Mouse (Mus musculus) C2C12 (cell line): ENCODE data around the gene Dapk1. TPM values are rescaled to one million over a fixed set of nuclear protein-coding genes. Genes with fewer than 3 reads are reported as not detected.

Experiments
- H3K27me3 ChIP-seq: one replicate; pipeline ENCODE4 v1.6.1; 2011; ENCODE audit not compliant: control insufficient read depth, insufficient read depth, insufficient read length
- H3K36me3 ChIP-seq: one replicate; pipeline ENCODE4 v1.6.1; 2011; ENCODE audit not compliant: control insufficient read depth, insufficient read depth
- H3K4me3 ChIP-seq: one replicate; pipeline ENCODE4 v1.5.1; 2011; ENCODE audit warnings: mild to moderate bottlenecking, control low read depth; ENCODE audit not compliant: poor library complexity, insufficient read depth, severe bottlenecking
- H3K79me2 ChIP-seq: one replicate; pipeline ENCODE4 v1.6.1; 2011; ENCODE audit not compliant: control insufficient read depth, insufficient read depth
- H3K79me3 ChIP-seq: one replicate; pipeline ENCODE4 v1.6.1; 2011; ENCODE audit warnings: low read depth, control low read depth
- H3ac ChIP-seq: one replicate; pipeline ENCODE3; 2011; ENCODE audit warnings: low read depth; ENCODE audit not compliant: control insufficient read depth, insufficient read length
- CEBPB ChIP-seq: IDR thresholded peaks from one replicate; pipeline ENCODE4 v1.6.1; 2011; ENCODE audit warnings: low read depth, mild to moderate bottlenecking, control low read depth, moderate library complexity
- CTCF ChIP-seq: IDR thresholded peaks from one replicate; pipeline ENCODE4 v1.5.1; 2011; ENCODE audit not compliant: control insufficient read depth, insufficient read depth, insufficient read length
- FOSL1 ChIP-seq: IDR thresholded peaks from one replicate; pipeline ENCODE4 v1.8.0; 2011; ENCODE audit warnings: mild to moderate bottlenecking, low read length; ENCODE audit not compliant: poor library complexity, insufficient read depth, severe bottlenecking
- MAX ChIP-seq: IDR thresholded peaks from one replicate; pipeline ENCODE4 v1.6.1; 2011; ENCODE audit warnings: mild to moderate bottlenecking, control low read depth
- MYOD1 ChIP-seq: IDR thresholded peaks from one replicate; pipeline ENCODE4 v1.6.1; 2011; ENCODE audit warnings: low read depth; ENCODE audit not compliant: control insufficient read depth, insufficient read length
- MYOG ChIP-seq: IDR thresholded peaks from one replicate; pipeline ENCODE4 v1.6.1; 2011; ENCODE audit not compliant: control insufficient read depth, insufficient read length; ENCODE audit errors: extremely low read depth
- USF1 ChIP-seq: IDR thresholded peaks from one replicate; pipeline ENCODE4 v1.6.1; 2011; ENCODE audit warnings: low read depth, mild to moderate bottlenecking, control low read depth, moderate library complexity
- polyA plus RNA-seq: library from polyadenylated mRNA; unstranded; fragments of >200 nt; fragmentation: generic; extraction: Trizol; gene quantifications from one replicate; pipeline ENCODE4 v1.2.1, GENCODE M21; 2012; ENCODE audit warnings: missing spikeins

Gene Dapk1
- polyA plus RNA-seq, 1 experiment, result not detected

GRCm38 (mm10) chr13:60747201-60747600, 145.5 kb downstream of the Dapk1 start:
- no peak overlapping the region for H3K4me3 ChIP-seq
- no peaks in the 10 kb centered on the region for H3K27me3 ChIP-seq
- H3K79me2 ChIP-seq, result no peaks in the 10 kb centered on the region
- no peaks in the 10 kb centered on the region for H3K79me3 ChIP-seq
- H3ac ChIP-seq, result no peak overlapping the region
- no peak for TF ChIP-seq CEBPB
- TF ChIP-seq MYOD1, result no peak
- no peak for TF ChIP-seq MAX
- no peak for TF ChIP-seq CTCF
- TF ChIP-seq FOSL1, result no peak
- no peak for TF ChIP-seq USF1
- no peak for TF ChIP-seq MYOG
- H3K36me3 ChIP-seq, result no peaks in the 10 kb centered on the region

GRCm38 (mm10) chr13:60748556-60748955, 146.8 kb downstream of the Dapk1 start:
- Histone ChIP-seq H3K4me3 (no peak overlapping the region), H3K27me3 (no peaks in the 10 kb centered on the region), H3ac (no peak overlapping the region), H3K36me3 (no peaks in the 10 kb centered on the region), H3K79me2 (no peaks in the 10 kb centered on the region), H3K79me3 (no peaks in the 10 kb centered on the region)
- TF ChIP-seq MAX (no peak), MYOG (no peak), CEBPB (no peak), CTCF (no peak), FOSL1 (no peak), MYOD1 (no peak), USF1 (no peak)

GRCm38 (mm10) chr13:60750930-60751329, 149.2 kb downstream of the Dapk1 start:
- Histone ChIP-seq H3K79me2 (no peaks in the 10 kb centered on the region), H3K36me3 (no peaks in the 10 kb centered on the region), H3K4me3 (no peak overlapping the region), H3K27me3 (no peaks in the 10 kb centered on the region), H3K79me3 (no peaks in the 10 kb centered on the region), H3ac (no peak overlapping the region)
- TF ChIP-seq MYOD1 (no peak), FOSL1 (no peak), MYOG (no peak), MAX (no peak), CTCF (no peak), USF1 (no peak), CEBPB (no peak)

GRCm38 (mm10) chr13:60753216-60753615, 151.5 kb downstream of the Dapk1 start:
- Histone ChIP-seq H3K36me3 (no peaks in the 10 kb centered on the region), H3K27me3 (no peaks in the 10 kb centered on the region), H3K4me3 (no peak overlapping the region), H3K79me2 (no peaks in the 10 kb centered on the region), H3ac (no peak overlapping the region), H3K79me3 (no peaks in the 10 kb centered on the region)
- no peak for TF ChIP-seq MAX
- TF ChIP-seq MYOD1, result no peak
- no peak for TF ChIP-seq MYOG
- TF ChIP-seq CEBPB, result no peak
- TF ChIP-seq CTCF, result no peak
- no peak for TF ChIP-seq FOSL1
- no peak for TF ChIP-seq USF1

- H3K36me3 ChIP-seq, result no peaks in the 10 kb centered on the region
- TF ChIP-seq MYOD1, result no peak
- TF ChIP-seq USF1, result no peak
- TF ChIP-seq MAX, result no peak
- no peak for TF ChIP-seq FOSL1
- no peak for TF ChIP-seq CTCF
- TF ChIP-seq MYOG, result no peak
- no peak for TF ChIP-seq CEBPB
- H3K27me3 ChIP-seq, result no peaks in the 10 kb centered on the region
Measured at GRCm38 (mm10) chr13:60755251-60755650, 153.5 kb downstream of the Dapk1 start.

GRCm38 (mm10) chr13:60757292-60757691, 155.5 kb downstream of the Dapk1 start:
- Histone ChIP-seq H3K79me3 (no peaks in the 10 kb centered on the region), H3K27me3 (no peaks in the 10 kb centered on the region), H3ac (no peak overlapping the region), H3K36me3 (no peaks in the 10 kb centered on the region), H3K79me2 (no peaks in the 10 kb centered on the region), H3K4me3 (no peak overlapping the region)
- TF ChIP-seq MYOG (no peak), MYOD1 (no peak), MAX (no peak), FOSL1 (no peak), CTCF (no peak), CEBPB (no peak)

More at GRCm38 (mm10) chr13:60755251-60755650, 153.5 kb downstream of the Dapk1 start:
- no peaks in the 10 kb centered on the region for H3K79me2 ChIP-seq
- no peak overlapping the region for H3K4me3 ChIP-seq
- H3ac ChIP-seq, result no peak overlapping the region
- H3K79me3 ChIP-seq, result no peaks in the 10 kb centered on the region
